Mouse (Mus musculus): ENCODE results near the gene Smap2. TPM values are rescaled to one million over a fixed set of nuclear protein-coding genes. Genes with fewer than 3 reads are reported as not detected.
A peak's percentile ranks its signal among the peaks of the same experiment; 100 is the strongest.

Smap2 gene
- total and polyA plus RNA-seq, 2 experiments, result 13.7 to 19.2 TPM

GRCm38 (mm10) chr4:121040323-121040722, 23.3 kb upstream of the Smap2 start:
- H3K27ac ChIP-seq (replicated peaks; ENCODE audit: insufficient read depth, low read depth, low read length), result no peak overlapping the region
- TF ChIP-seq POLR2A (IDR thresholded peaks at IDR 0.05; ENCODE audit: extremely low read depth, insufficient read depth, low read length), result no peak
- TF ChIP-seq CTCF (IDR thresholded peaks at IDR 0.05; ENCODE audit: low read depth, low read length), result no peak
- H3K4me1 ChIP-seq (ENCODE audit: control insufficient read depth, insufficient read depth, low read length), result no peaks in the 10 kb centered on the region
- peaks cover 13% of the 10 kb centered on the region for H3K27me3 ChIP-seq (ENCODE audit: control insufficient read depth, insufficient read depth, low read length)
- DNase-seq (ENCODE audit: extremely low read depth, low read depth, low spot score), result no peak
- H3K9ac ChIP-seq (ENCODE audit: low read depth, low read length), result no peak overlapping the region
- no peaks in the 10 kb centered on the region for H3K79me2 ChIP-seq (ENCODE audit: control insufficient read depth, insufficient read depth, low read length)
- no peak overlapping the region for H3K4me3 ChIP-seq (ENCODE audit: insufficient read depth, low read depth, low read length)
- no peaks in the 10 kb centered on the region for H3K36me3 ChIP-seq (ENCODE audit: control insufficient read depth, insufficient read depth, low read length)
- WGBS, result 55% methylated on average over 14 of the region's 14 CpGs

DNA sequence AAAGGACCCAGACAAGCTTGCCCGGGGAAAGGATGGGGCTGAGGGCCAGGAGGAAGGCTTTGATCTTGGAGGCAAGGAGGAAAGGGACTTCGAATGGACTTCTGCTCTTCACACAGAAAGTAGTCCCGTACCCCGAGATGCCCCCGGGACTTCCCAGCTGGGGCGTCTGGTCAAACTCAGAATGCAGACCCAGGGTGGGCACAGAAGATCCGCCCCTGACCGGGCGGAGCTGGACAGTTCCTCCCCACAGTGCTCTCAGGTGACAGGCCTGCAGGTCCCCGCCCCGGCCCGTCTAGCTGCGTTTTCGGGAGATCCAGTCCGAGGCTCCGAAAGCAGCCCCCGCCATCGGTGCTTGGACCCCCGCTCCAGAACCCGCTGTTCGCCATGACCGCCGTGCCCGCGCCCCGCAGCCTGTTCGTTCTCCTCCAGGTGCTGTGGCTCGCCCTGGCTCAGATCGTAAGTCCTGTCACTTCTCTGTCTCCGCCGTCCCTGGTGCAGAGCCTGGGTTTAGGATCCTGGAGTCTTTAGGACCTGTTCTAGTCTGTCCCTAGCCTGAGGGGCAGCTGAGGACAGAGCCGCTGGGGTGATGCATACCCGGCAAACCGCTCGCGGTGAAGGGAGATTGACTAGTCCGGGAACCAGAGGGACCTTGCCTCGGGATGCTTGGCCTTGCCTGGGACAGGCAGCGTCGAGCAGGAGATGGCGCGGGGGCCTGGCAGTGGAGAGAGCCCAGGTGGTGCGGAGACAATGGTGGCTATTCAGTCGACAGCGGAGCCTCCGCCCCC, 22.5 kb upstream of the Smap2 start, which contains the start of gene Col9a2:
Gene Col9a2, plus strand, starts transcription at position 55 of the 785 bp plus-strand sequence.
- peaks cover 13% of the 10 kb centered on the region for H3K27me3 ChIP-seq (ENCODE audit: control insufficient read depth, insufficient read depth, low read length)
- H3K4me3 ChIP-seq (ENCODE audit: insufficient read depth, low read depth, low read length), result no peak within 1 kb of the TSS
- DNase-seq (ENCODE audit: extremely low read depth, low read depth, low spot score), result no peak
- TF ChIP-seq CTCF (IDR thresholded peaks at IDR 0.05; ENCODE audit: low read depth, low read length) (no peak), POLR2A (IDR thresholded peaks at IDR 0.05; ENCODE audit: extremely low read depth, insufficient read depth, low read length) (no peak)
- no peaks in the 10 kb centered on the region for H3K36me3 ChIP-seq (ENCODE audit: control insufficient read depth, insufficient read depth, low read length)
- H3K4me1 ChIP-seq (ENCODE audit: control insufficient read depth, insufficient read depth, low read length), result no peaks in the 10 kb centered on the region
- H3K79me2 ChIP-seq (ENCODE audit: control insufficient read depth, insufficient read depth, low read length), result no peaks in the 10 kb centered on the region
- no peak within 1 kb of the TSS for H3K27ac ChIP-seq (replicated peaks; ENCODE audit: insufficient read depth, low read depth, low read length)
- WGBS, result 4% methylated on average over 46 of the region's 46 CpGs
- no peak within 1 kb of the TSS for H3K9ac ChIP-seq (ENCODE audit: low read depth, low read length)

- Histone ChIP-seq H3K27me3 (ENCODE audit: control insufficient read depth, insufficient read depth, low read length) (no peaks in the 10 kb centered on the region), H3K27ac (replicated peaks; ENCODE audit: insufficient read depth, low read depth, low read length) (no peak overlapping the region), H3K4me3 (ENCODE audit: insufficient read depth, low read depth, low read length) (no peak overlapping the region), H3K36me3 (ENCODE audit: control insufficient read depth, insufficient read depth, low read length) (no peaks in the 10 kb centered on the region), H3K9ac (ENCODE audit: low read depth, low read length) (no peak overlapping the region), H3K79me2 (ENCODE audit: control insufficient read depth, insufficient read depth, low read length) (no peaks in the 10 kb centered on the region), H3K4me1 (ENCODE audit: control insufficient read depth, insufficient read depth, low read length) (no peaks in the 10 kb centered on the region)
- 81% methylated on average over 2 of the region's 2 CpGs for WGBS
- no peak for DNase-seq (ENCODE audit: extremely low read depth, low read depth, low spot score)
- TF ChIP-seq POLR2A (IDR thresholded peaks at IDR 0.05; ENCODE audit: extremely low read depth, insufficient read depth, low read length) (no peak), CTCF (IDR thresholded peaks at IDR 0.05; ENCODE audit: low read depth, low read length) (peak; percentile 34; the same call in 1 of the 2 replicates)
Observed at GRCm38 (mm10) chr4:121033006-121033405, 16.0 kb upstream of the Smap2 start.

GRCm38 (mm10) chr4:121031440-121031839, 14.4 kb upstream of the Smap2 start:
- 62% methylated on average over 4 of the region's 4 CpGs for WGBS
- TF ChIP-seq POLR2A (IDR thresholded peaks at IDR 0.05; ENCODE audit: extremely low read depth, insufficient read depth, low read length) (no peak), CTCF (IDR thresholded peaks at IDR 0.05; ENCODE audit: low read depth, low read length) (peak; percentile 5; the same call in 1 of the 2 replicates)
- DNase-seq (ENCODE audit: extremely low read depth, low read depth, low spot score), result no peak

GRCm38 (mm10) chr4:121029632-121030031, 12.6 kb upstream of the Smap2 start:
- Histone ChIP-seq H3K4me3 (ENCODE audit: insufficient read depth, low read depth, low read length) (no peak overlapping the region), H3K4me1 (ENCODE audit: control insufficient read depth, insufficient read depth, low read length) (peaks cover 3% of the 10 kb centered on the region), H3K27ac (replicated peaks; ENCODE audit: insufficient read depth, low read depth, low read length) (no peak overlapping the region), H3K9ac (ENCODE audit: low read depth, low read length) (no peak overlapping the region), H3K36me3 (ENCODE audit: control insufficient read depth, insufficient read depth, low read length) (no peaks in the 10 kb centered on the region), H3K79me2 (ENCODE audit: control insufficient read depth, insufficient read depth, low read length) (no peaks in the 10 kb centered on the region), H3K27me3 (ENCODE audit: control insufficient read depth, insufficient read depth, low read length) (no peaks in the 10 kb centered on the region)
- DNase-seq (ENCODE audit: extremely low read depth, low read depth, low spot score), result no peak
- TF ChIP-seq CTCF (IDR thresholded peaks at IDR 0.05; ENCODE audit: low read depth, low read length), result no peak
- TF ChIP-seq POLR2A (IDR thresholded peaks at IDR 0.05; ENCODE audit: extremely low read depth, insufficient read depth, low read length), result no peak
- 71% methylated on average over 3 of the region's 3 CpGs for WGBS

More at GRCm38 (mm10) chr4:121031440-121031839, 14.4 kb upstream of the Smap2 start:
- no peaks in the 10 kb centered on the region for H3K4me1 ChIP-seq (ENCODE audit: control insufficient read depth, insufficient read depth, low read length)
- H3K36me3 ChIP-seq (ENCODE audit: control insufficient read depth, insufficient read depth, low read length), result no peaks in the 10 kb centered on the region
- H3K9ac ChIP-seq (ENCODE audit: low read depth, low read length), result no peak overlapping the region
- no peak overlapping the region for H3K27ac ChIP-seq (replicated peaks; ENCODE audit: insufficient read depth, low read depth, low read length)
- no peak overlapping the region for H3K4me3 ChIP-seq (ENCODE audit: insufficient read depth, low read depth, low read length)
- H3K79me2 ChIP-seq (ENCODE audit: control insufficient read depth, insufficient read depth, low read length), result no peaks in the 10 kb centered on the region
- no peaks in the 10 kb centered on the region for H3K27me3 ChIP-seq (ENCODE audit: control insufficient read depth, insufficient read depth, low read length)

All from liver, adult 2 months (tissue).